Mouse (Mus musculus): Measurements from ENCODE around the gene Pltp. TPM values are rescaled to one million over a fixed set of nuclear protein-coding genes. Genes with fewer than 3 reads are reported as not detected.
A peak's percentile ranks its signal among the peaks of the same experiment; 100 is the strongest.
"Not testable (repeated sequence)": the region's sequence is repeated elsewhere in the genome, so short reads cannot be mapped to it uniquely, and the experiment has no call there.

Pltp gene
- polyA plus RNA-seq, 1 experiment from 2014 or later = 91.1 TPM

DNA sequence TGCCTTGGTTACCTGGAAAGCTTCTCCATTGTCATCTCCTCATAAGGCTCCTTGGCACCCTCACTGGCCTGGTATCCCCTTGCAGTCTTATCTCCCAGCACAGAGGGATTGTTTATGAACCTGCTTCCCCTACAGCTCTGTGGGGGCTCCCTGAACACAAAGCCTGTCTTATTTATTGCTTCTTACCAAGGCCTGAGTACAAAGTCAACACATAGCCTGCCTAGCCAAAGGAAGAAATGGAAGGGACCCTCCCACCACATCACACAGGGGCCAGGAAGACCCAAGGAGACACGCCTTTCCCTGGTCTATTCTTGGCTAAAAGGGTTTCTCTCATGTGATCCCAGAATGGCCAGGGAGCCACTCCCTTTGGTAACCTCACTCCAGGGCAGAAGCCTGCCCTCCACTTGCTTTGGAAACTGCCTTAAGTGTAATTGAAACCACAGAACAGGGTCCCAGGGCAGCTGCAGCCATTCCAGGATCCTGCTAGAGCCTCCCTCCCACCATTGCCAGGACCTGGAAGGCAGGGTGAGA, 16.8 kb upstream of the Pltp start:
- H3K9ac ChIP-seq (replicated peaks; ENCODE audit: low read length) = no peak overlapping the region
- WGBS = 32% methylated on average over 1 of the region's 1 CpGs
- H3K27ac ChIP-seq (replicated peaks; ENCODE audit: low read depth, low read length) = peak overlapping the region; percentile 26; the same call in 1 of the 2 replicates
- H3K4me2 ChIP-seq (ENCODE audit: low read length) = no peak overlapping the region
- H3K4me1 ChIP-seq (ENCODE audit: control insufficient read depth, insufficient read depth, low read length) = peaks cover 17% of the 10 kb centered on the region
- H3K27me3 ChIP-seq (ENCODE audit: control insufficient read depth, insufficient read depth, low read length) = no peaks in the 10 kb centered on the region
- no peak overlapping the region for H3K4me3 ChIP-seq (replicated peaks; ENCODE audit: low read depth, low read length)
- H3K36me3 ChIP-seq (ENCODE audit: control insufficient read depth, insufficient read depth, low read length) = no peaks in the 10 kb centered on the region
- ATAC-seq (ENCODE audit: low FRiP score, low TSS enrichment) (no peak), DNase-seq (no peak)
- H3K9me3 ChIP-seq (ENCODE audit: control insufficient read depth, low read length) = no peaks in the 10 kb centered on the region

DNA sequence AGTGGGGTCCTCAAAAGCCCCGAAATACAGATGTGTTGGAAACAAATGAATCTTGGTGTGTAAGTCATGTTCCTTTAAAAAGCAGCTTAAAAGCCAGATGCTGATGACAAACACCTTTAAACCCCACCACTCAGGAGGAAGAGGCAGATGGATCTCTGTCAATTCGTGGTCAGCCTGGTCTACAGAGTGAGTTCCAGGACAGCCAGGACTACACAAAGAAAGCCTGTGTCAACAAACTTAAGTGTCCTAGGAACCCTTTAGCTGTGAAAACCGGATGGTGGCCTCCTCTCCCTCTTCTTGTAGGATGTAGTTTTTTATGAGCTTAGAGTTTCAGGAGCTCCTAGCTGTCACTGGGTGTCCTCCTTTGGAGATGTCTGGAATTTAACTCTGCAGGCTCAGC, 16.1 kb upstream of the Pltp start:
- no peak overlapping the region for H3K4me3 ChIP-seq (replicated peaks; ENCODE audit: low read depth, low read length)
- DNase-seq (no peak), ATAC-seq (ENCODE audit: low FRiP score, low TSS enrichment) (no peak)
- 73% methylated on average over 3 of the region's 3 CpGs for WGBS
- no peaks in the 10 kb centered on the region for H3K36me3 ChIP-seq (ENCODE audit: control insufficient read depth, insufficient read depth, low read length)
- H3K9ac ChIP-seq (replicated peaks; ENCODE audit: low read length) = no peak overlapping the region
- no peak overlapping the region for H3K27ac ChIP-seq (replicated peaks; ENCODE audit: low read depth, low read length)
- H3K4me1 ChIP-seq (ENCODE audit: control insufficient read depth, insufficient read depth, low read length) = peaks cover 17% of the 10 kb centered on the region
- H3K27me3 ChIP-seq (ENCODE audit: control insufficient read depth, insufficient read depth, low read length) = no peaks in the 10 kb centered on the region
- no peak overlapping the region for H3K4me2 ChIP-seq (ENCODE audit: low read length)
- no peaks in the 10 kb centered on the region for H3K9me3 ChIP-seq (ENCODE audit: control insufficient read depth, low read length)

DNA sequence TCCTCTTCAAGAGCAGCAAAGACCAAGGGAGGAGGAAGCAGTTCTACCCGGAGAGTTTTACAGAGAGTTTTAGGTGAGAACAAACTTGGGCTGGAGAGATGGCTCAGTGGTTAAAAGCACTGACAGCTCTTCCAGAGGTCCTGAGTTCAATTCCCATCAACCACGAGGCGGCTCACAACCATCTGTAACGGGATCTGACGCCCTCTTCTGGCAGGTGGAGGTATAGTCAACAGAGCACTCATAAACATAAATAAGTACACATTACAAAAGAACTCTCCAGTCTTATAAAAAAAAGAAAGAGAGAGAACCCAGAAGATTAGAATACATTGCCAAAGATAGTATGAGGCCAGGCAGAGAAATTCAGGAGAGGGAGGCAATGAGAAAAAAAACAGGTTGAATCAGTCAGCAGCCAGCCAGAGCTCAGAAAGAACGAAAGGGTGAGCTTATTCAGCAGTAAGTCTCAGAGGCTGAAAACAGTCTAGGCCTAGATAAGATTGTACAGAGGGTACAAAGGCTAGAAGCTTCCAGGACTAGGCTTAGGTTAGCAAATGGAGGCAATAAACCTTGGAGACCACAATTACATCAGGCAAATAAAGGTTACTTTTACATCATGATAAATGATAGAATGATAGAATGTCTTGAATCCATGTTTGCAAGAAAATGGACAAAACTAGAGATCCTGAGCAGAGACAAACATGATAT, 14.2 kb upstream of the Pltp start:
- Histone ChIP-seq H3K9me3 (ENCODE audit: control insufficient read depth, low read length) (no peaks in the 10 kb centered on the region), H3K36me3 (ENCODE audit: control insufficient read depth, insufficient read depth, low read length) (no peaks in the 10 kb centered on the region), H3K4me2 (ENCODE audit: low read length) (no peak overlapping the region), H3K4me1 (ENCODE audit: control insufficient read depth, insufficient read depth, low read length) (0 out of 2 replicates have a peak, but pooled peaks cover 4% of the 10 kb centered on the region), H3K4me3 (replicated peaks; ENCODE audit: low read depth, low read length) (no peak overlapping the region), H3K27ac (replicated peaks; ENCODE audit: low read depth, low read length) (no peak overlapping the region), H3K9ac (replicated peaks; ENCODE audit: low read length) (no peak overlapping the region), H3K27me3 (ENCODE audit: control insufficient read depth, insufficient read depth, low read length) (no peaks in the 10 kb centered on the region)
- 55% methylated on average over 6 of the region's 6 CpGs for WGBS
- ATAC-seq (ENCODE audit: low FRiP score, low TSS enrichment) (no peak), DNase-seq (no peak)

DNA sequence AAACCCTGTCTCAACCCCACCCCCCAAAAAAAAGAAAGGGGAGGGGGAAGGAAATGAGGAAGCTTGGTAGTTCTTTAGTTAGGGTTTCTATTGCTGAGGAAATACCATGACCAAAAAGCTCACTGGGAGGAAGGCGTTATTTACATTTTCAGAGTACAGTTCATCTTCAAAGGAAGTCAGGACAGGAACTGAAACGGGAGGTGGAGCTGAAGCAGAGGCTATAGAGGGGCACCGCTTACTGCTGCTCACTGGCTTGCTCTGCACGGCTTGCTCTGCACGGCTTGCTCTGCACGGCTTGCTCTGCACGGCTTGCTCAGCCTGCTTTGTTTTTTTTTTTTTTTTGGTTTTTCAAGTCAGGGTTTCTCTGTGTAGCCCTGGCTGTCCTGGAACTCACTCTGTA, 11.0 kb upstream of the Pltp start:
- H3K27me3 ChIP-seq (ENCODE audit: control insufficient read depth, insufficient read depth, low read length) = no peaks in the 10 kb centered on the region
- no peaks in the 10 kb centered on the region for H3K36me3 ChIP-seq (ENCODE audit: control insufficient read depth, insufficient read depth, low read length)
- no peak overlapping the region for H3K27ac ChIP-seq (replicated peaks; ENCODE audit: low read depth, low read length)
- H3K9me3 ChIP-seq (ENCODE audit: control insufficient read depth, low read length) = no peaks in the 10 kb centered on the region
- H3K4me3 ChIP-seq (replicated peaks; ENCODE audit: low read depth, low read length) = no peak overlapping the region
- DNase-seq (no peak), ATAC-seq (ENCODE audit: low FRiP score, low TSS enrichment) (no peak)
- no peak overlapping the region for H3K9ac ChIP-seq (replicated peaks; ENCODE audit: low read length)
- no peak overlapping the region for H3K4me2 ChIP-seq (ENCODE audit: low read length)
- no peaks in the 10 kb centered on the region for H3K4me1 ChIP-seq (ENCODE audit: control insufficient read depth, insufficient read depth, low read length)
- WGBS = 89% methylated on average over 7 of the region's 7 CpGs

DNA sequence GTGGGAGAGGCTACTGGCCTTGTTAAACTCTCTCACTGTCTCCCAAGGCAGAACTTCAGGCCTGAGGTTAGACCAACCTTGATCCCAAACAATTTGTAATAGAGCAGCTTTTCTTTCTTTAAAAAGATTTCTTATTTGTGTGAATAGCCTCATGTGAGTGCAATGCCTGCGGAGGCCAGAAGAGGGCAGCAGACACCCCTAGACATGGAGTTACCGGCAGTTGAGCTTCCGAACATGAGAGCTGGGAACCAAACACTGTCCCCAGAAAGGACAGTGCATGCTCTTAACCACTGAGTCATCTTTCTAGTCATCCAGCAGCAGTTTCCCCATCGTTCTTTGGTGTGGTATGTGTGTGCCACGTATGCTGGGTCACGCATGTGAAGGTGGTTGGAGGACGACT, 10.1 kb upstream of the Pltp start:
- Histone ChIP-seq H3K27ac (replicated peaks; ENCODE audit: low read depth, low read length) (no peak overlapping the region), H3K9me3 (ENCODE audit: control insufficient read depth, low read length) (no peaks in the 10 kb centered on the region), H3K4me2 (ENCODE audit: low read length) (no peak overlapping the region), H3K4me3 (replicated peaks; ENCODE audit: low read depth, low read length) (no peak overlapping the region), H3K9ac (replicated peaks; ENCODE audit: low read length) (no peak overlapping the region), H3K27me3 (ENCODE audit: control insufficient read depth, insufficient read depth, low read length) (no peaks in the 10 kb centered on the region), H3K36me3 (ENCODE audit: control insufficient read depth, insufficient read depth, low read length) (no peaks in the 10 kb centered on the region), H3K4me1 (ENCODE audit: control insufficient read depth, insufficient read depth, low read length) (no peaks in the 10 kb centered on the region)
- no peak for ATAC-seq (ENCODE audit: low FRiP score, low TSS enrichment)
- 90% methylated on average over 7 of the region's 7 CpGs for WGBS
- DNase-seq = no peak

DNA sequence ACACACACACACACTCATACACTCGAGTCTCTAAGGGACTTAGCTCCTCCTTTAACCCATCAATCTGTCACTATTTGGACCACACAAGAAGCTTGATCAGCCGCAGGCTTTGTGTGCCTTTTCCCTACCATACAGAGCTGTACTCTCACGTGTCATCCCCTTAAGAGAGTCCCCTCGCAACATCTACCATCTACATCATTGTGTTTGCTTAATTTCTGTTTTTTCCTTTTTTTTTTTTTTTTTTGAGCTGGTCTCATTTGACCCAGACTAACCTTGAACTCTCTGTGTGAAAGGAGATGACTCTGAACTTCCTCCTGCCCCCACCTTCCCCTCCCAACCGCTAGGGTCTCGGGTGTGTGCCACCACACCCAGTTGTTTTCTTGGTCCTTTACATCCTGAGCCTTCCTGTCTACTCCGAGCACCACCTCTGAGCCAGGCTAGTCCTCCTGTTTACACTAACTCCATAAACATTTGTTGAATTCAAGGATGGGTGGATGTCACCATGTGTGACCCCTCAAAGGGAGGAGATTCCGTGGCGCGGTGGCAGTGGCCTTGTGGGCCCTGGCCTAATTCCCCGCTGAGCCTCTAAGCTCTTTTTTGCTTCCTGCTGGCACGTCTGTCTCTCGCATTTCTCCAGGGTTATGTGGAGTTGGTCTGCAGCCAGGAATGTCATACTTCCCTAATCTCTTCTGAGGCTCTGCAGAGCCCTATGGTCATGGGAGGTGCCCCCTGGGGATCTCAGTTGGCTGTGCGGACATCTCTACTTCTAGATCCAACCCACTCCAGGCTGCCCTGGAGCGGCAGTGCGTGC, 9.4 kb upstream of the Pltp start:
- Histone ChIP-seq H3K27ac (replicated peaks; ENCODE audit: low read depth, low read length) (no peak overlapping the region), H3K4me1 (ENCODE audit: control insufficient read depth, insufficient read depth, low read length) (no peaks in the 10 kb centered on the region), H3K4me2 (ENCODE audit: low read length) (no peak overlapping the region), H3K9me3 (ENCODE audit: control insufficient read depth, low read length) (no peaks in the 10 kb centered on the region), H3K9ac (replicated peaks; ENCODE audit: low read length) (no peak overlapping the region), H3K36me3 (ENCODE audit: control insufficient read depth, insufficient read depth, low read length) (no peaks in the 10 kb centered on the region), H3K27me3 (ENCODE audit: control insufficient read depth, insufficient read depth, low read length) (no peaks in the 10 kb centered on the region), H3K4me3 (replicated peaks; ENCODE audit: low read depth, low read length) (no peak overlapping the region)
- DNase-seq = no peak
- no peak for ATAC-seq (ENCODE audit: low FRiP score, low TSS enrichment)
- WGBS = 66% methylated on average over 16 of the region's 16 CpGs

DNA sequence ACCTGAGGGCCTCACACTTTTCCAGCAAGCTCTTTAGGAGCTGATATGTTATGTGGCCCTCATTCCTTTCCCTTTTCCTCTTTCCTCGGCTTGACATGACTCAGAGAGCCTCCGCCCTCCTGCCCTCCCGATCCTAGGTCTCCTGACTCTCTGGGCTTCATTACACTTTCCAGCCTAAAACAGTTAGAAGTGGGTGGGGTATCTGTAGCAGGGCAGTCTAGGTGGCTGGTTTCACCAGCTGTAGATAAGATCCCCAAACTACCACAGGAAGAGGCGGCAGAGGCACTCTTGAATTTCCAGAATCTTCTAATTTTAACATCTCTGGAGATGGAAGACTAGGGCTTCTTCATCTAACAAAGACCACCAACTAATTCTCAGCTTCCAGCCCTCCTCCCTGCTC, 7.1 kb upstream of the Pltp start:
- H3K4me2 ChIP-seq (ENCODE audit: low read length) = no peak overlapping the region
- no peak overlapping the region for H3K4me3 ChIP-seq (replicated peaks; ENCODE audit: low read depth, low read length)
- H3K9ac ChIP-seq (replicated peaks; ENCODE audit: low read length) = no peak overlapping the region
- no peaks in the 10 kb centered on the region for H3K9me3 ChIP-seq (ENCODE audit: control insufficient read depth, low read length)
- H3K36me3 ChIP-seq (ENCODE audit: control insufficient read depth, insufficient read depth, low read length) = no peaks in the 10 kb centered on the region
- no peak for DNase-seq
- H3K27me3 ChIP-seq (ENCODE audit: control insufficient read depth, insufficient read depth, low read length) = no peaks in the 10 kb centered on the region
- ATAC-seq (ENCODE audit: low FRiP score, low TSS enrichment) = no peak
- H3K27ac ChIP-seq (replicated peaks; ENCODE audit: low read depth, low read length) = no peak overlapping the region
- WGBS = 84% methylated on average over 4 of the region's 4 CpGs
- H3K4me1 ChIP-seq (ENCODE audit: control insufficient read depth, insufficient read depth, low read length) = no peaks in the 10 kb centered on the region

DNA sequence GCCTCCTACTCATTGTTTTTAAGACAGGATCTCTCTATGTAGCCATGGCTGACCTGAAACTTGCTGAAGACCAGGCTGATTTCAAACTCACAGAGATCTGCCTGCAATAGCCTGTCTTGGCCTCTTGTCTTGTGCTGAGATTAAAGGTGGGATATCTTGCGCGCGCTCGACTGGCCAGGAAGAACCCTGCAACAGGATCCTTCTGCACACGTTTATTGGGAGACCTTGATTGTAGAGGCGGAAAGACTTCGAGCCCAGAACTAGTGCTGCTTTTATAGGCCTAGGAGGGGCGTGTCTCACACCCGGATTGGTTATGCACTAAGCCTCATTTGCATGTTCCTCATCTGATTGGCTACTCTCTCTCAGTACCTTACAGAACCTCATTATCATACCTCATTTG, 5.9 kb upstream of the Pltp start:
- not testable (repeated sequence) for H3K4me3 ChIP-seq (replicated peaks; ENCODE audit: low read depth, low read length); H3K9me3 ChIP-seq (ENCODE audit: control insufficient read depth, low read length); H3K27me3 ChIP-seq (ENCODE audit: control insufficient read depth, insufficient read depth, low read length); H3K27ac ChIP-seq (replicated peaks; ENCODE audit: low read depth, low read length); H3K4me1 ChIP-seq (ENCODE audit: control insufficient read depth, insufficient read depth, low read length); H3K36me3 ChIP-seq (ENCODE audit: control insufficient read depth, insufficient read depth, low read length); ATAC-seq (ENCODE audit: low FRiP score, low TSS enrichment); H3K4me2 ChIP-seq (ENCODE audit: low read length); H3K9ac ChIP-seq (replicated peaks; ENCODE audit: low read length); DNase-seq
- 93% methylated on average over 9 of the region's 9 CpGs for WGBS

Measured in midbrain, embryonic 14.5 days (tissue).